Mouse (Mus musculus) heart, embryonic 12.5 days (tissue): ENCODE data around the gene Vamp9. TPM values are rescaled to one million over a fixed set of nuclear protein-coding genes. Genes with fewer than 3 reads are reported as not detected.
A peak's percentile ranks its signal among the peaks of the same experiment; 100 is the strongest.

Source experiments
- ATAC-seq: fragments of 200-750 bp; cut with Nextera tagmentation; 2 replicates; pipeline ENCODE4 v1.8.0; 2017; ENCODE audit warnings: moderate TSS enrichment, moderate library complexity; ENCODE audit not compliant: insufficient number of reproducible peaks, low FRiP score
- H3K27ac ChIP-seq: fragments of 300-500 bp; sonication (generic); 2 replicates; pipeline ENCODE4 v1.5.1; 2016; ENCODE audit warnings: mild to moderate bottlenecking, moderate library complexity; ENCODE audit not compliant: poor library complexity, severe bottlenecking
- H3K27me3 ChIP-seq: fragments of 300-500 bp; sonication (generic); replicated peaks from 2 replicates; pipeline ENCODE4 v1.6.1; 2016; ENCODE audit warnings: mild to moderate bottlenecking, moderate library complexity
- H3K36me3 ChIP-seq: fragments of 300-500 bp; sonication (generic); 2 replicates; pipeline ENCODE4 v1.6.1; 2016; ENCODE audit warnings: mild to moderate bottlenecking, moderate library complexity
- H3K4me1 ChIP-seq: fragments of 300-500 bp; sonication (generic); replicated peaks from 2 replicates; pipeline ENCODE4 v1.6.1; 2016; ENCODE audit warnings: mild to moderate bottlenecking
- H3K4me2 ChIP-seq: fragments of 300-500 bp; sonication (generic); 2 replicates; pipeline ENCODE4 v1.6.1; 2016; ENCODE audit warnings: mild to moderate bottlenecking, moderate library complexity
- H3K4me3 ChIP-seq: fragments of 300-500 bp; sonication (generic); 2 replicates; pipeline ENCODE4 v1.5.1; 2016; ENCODE audit warnings: mild to moderate bottlenecking
- H3K9ac ChIP-seq: fragments of 300-500 bp; sonication (generic); 2 replicates; pipeline ENCODE4 v1.6.1; 2016; ENCODE audit warnings: mild to moderate bottlenecking, moderate library complexity
- H3K9me3 ChIP-seq: fragments of 300-500 bp; sonication (generic); replicated peaks from 2 replicates; pipeline ENCODE4 v1.6.1; 2016; ENCODE audit warnings: mild to moderate bottlenecking, moderate library complexity
- WGBS: fragments of 180-500 bp; shearing (Covaris S2); methylation state at CpG from one replicate; pipeline ENCODE4 v1.1.7; 2016; 5-methylcytosine and 5-hydroxymethylcytosine counted together
- polyA plus RNA-seq: library from polyadenylated mRNA; unstranded; fragments of >200 nt; fragmentation: Nextera tagmentation; extraction: Ambion mirVana; gene quantifications from 2 replicates; pipeline ENCODE4 v1.2.1, GENCODE M21; 2016

The Vamp9 gene
- polyA plus RNA-seq = 0.60 TPM in 1 of 2 replicates, not detected in the other

GRCm38 (mm10) chr5:99906181-99906956 is at the start of gene Vamp9:
Gene Vamp9, plus strand, starts transcription at chr5:99906254.
- Histone ChIP-seq H3K9ac (peak within 1 kb of the TSS; percentile 74), H3K4me3 (peak within 1 kb of the TSS; percentile 62), H3K27me3 (0 out of 2 replicates have a peak, but pooled peaks cover 2% of the 10 kb centered on the region), H3K9me3 (no peaks in the 10 kb centered on the region), H3K4me2 (peak within 1 kb of the TSS; percentile 76), H3K4me1 (0 out of 2 replicates have a peak, but pooled peaks cover 3% of the 10 kb centered on the region), H3K27ac (peak within 1 kb of the TSS; percentile 98), H3K36me3 (no peaks in the 10 kb centered on the region)
- peak; percentile 97 for ATAC-seq
- 6% methylated on average over 49 of the region's 49 CpGs for WGBS

- no peaks in the 10 kb centered on the region for H3K9me3 ChIP-seq
- H3K4me1 ChIP-seq = peaks cover 8% of the 10 kb centered on the region
- H3K27ac ChIP-seq = no peak overlapping the region
- no peak for ATAC-seq
- no peak overlapping the region for H3K9ac ChIP-seq
- H3K4me2 ChIP-seq = peak overlapping the region; percentile 24
- H3K4me3 ChIP-seq = no peak overlapping the region
- no peaks in the 10 kb centered on the region for H3K36me3 ChIP-seq
- H3K27me3 ChIP-seq = no peaks in the 10 kb centered on the region
- WGBS = 36% methylated on average over 14 of the region's 14 CpGs
Measured at GRCm38 (mm10) chr5:99857106-99857637, 48.9 kb upstream of the Vamp9 start.

GRCm38 (mm10) chr5:99859637-99860433 is 46.2 kb upstream of the Vamp9 start:
- no peak overlapping the region for H3K9ac ChIP-seq
- H3K4me2 ChIP-seq = no peak overlapping the region
- ATAC-seq = no peak
- WGBS = 57% methylated on average over 13 of the region's 13 CpGs
- no peaks in the 10 kb centered on the region for H3K36me3 ChIP-seq
- no peak overlapping the region for H3K4me3 ChIP-seq
- H3K9me3 ChIP-seq = no peaks in the 10 kb centered on the region
- H3K4me1 ChIP-seq = peaks cover 8% of the 10 kb centered on the region
- H3K27me3 ChIP-seq = no peaks in the 10 kb centered on the region
- no peak overlapping the region for H3K27ac ChIP-seq

- Histone ChIP-seq H3K4me2 (no peak overlapping the region), H3K4me3 (no peak overlapping the region), H3K27ac (no peak overlapping the region), H3K9ac (no peak overlapping the region), H3K4me1 (peaks cover 6% of the 10 kb centered on the region), H3K27me3 (no peaks in the 10 kb centered on the region), H3K9me3 (no peaks in the 10 kb centered on the region), H3K36me3 (no peaks in the 10 kb centered on the region)
- no peak for ATAC-seq
- 73% methylated on average over 6 of the region's 6 CpGs for WGBS
Measured at GRCm38 (mm10) chr5:99861816-99862215, 44.2 kb upstream of the Vamp9 start.

- no peaks in the 10 kb centered on the region for H3K9me3 ChIP-seq
- ATAC-seq = no peak
- H3K27me3 ChIP-seq = no peaks in the 10 kb centered on the region
- H3K4me1 ChIP-seq = no peaks in the 10 kb centered on the region
- H3K4me3 ChIP-seq = no peak overlapping the region
- no peaks in the 10 kb centered on the region for H3K36me3 ChIP-seq
- H3K4me2 ChIP-seq = no peak overlapping the region
- no peak overlapping the region for H3K27ac ChIP-seq
- 81% methylated on average over 13 of the region's 13 CpGs for WGBS
- no peak overlapping the region for H3K9ac ChIP-seq
Measured at GRCm38 (mm10) chr5:99863656-99864380, 42.2 kb upstream of the Vamp9 start.

- Histone ChIP-seq H3K27ac (no peak overlapping the region), H3K9me3 (no peaks in the 10 kb centered on the region), H3K36me3 (no peaks in the 10 kb centered on the region), H3K4me1 (no peaks in the 10 kb centered on the region), H3K27me3 (no peaks in the 10 kb centered on the region), H3K4me3 (no peak overlapping the region), H3K4me2 (no peak overlapping the region), H3K9ac (no peak overlapping the region)
- ATAC-seq = no peak
- 79% methylated on average over 1 of the region's 1 CpGs for WGBS
Measured at GRCm38 (mm10) chr5:99865779-99866178, 40.3 kb upstream of the Vamp9 start.

- Histone ChIP-seq H3K27ac (no peak overlapping the region), H3K4me1 (no peaks in the 10 kb centered on the region), H3K4me2 (no peak overlapping the region), H3K9ac (no peak overlapping the region), H3K9me3 (no peaks in the 10 kb centered on the region), H3K36me3 (no peaks in the 10 kb centered on the region), H3K27me3 (no peaks in the 10 kb centered on the region), H3K4me3 (no peak overlapping the region)
- 90% methylated on average over 17 of the region's 17 CpGs for WGBS
- ATAC-seq = no peak
Measured at GRCm38 (mm10) chr5:99868286-99868685, 37.8 kb upstream of the Vamp9 start.

GRCm38 (mm10) chr5:99868923-99869322 is 37.1 kb upstream of the Vamp9 start:
- no peaks in the 10 kb centered on the region for H3K9me3 ChIP-seq
- no peak overlapping the region for H3K9ac ChIP-seq
- no peak overlapping the region for H3K27ac ChIP-seq
- no peak overlapping the region for H3K4me3 ChIP-seq
- no peaks in the 10 kb centered on the region for H3K36me3 ChIP-seq
- H3K4me2 ChIP-seq = no peak overlapping the region
- no peak for ATAC-seq
- H3K4me1 ChIP-seq = no peaks in the 10 kb centered on the region
- 70% methylated on average over 9 of the region's 9 CpGs for WGBS
- H3K27me3 ChIP-seq = no peaks in the 10 kb centered on the region

GRCm38 (mm10) chr5:99877565-99877964 is 28.5 kb upstream of the Vamp9 start:
- WGBS = 63% methylated on average over 9 of the region's 9 CpGs
- no peaks in the 10 kb centered on the region for H3K36me3 ChIP-seq
- H3K4me3 ChIP-seq = no peak overlapping the region
- H3K27me3 ChIP-seq = no peaks in the 10 kb centered on the region
- ATAC-seq = no peak
- peaks cover 5% of the 10 kb centered on the region; the same call in 1 of the 2 replicates for H3K4me1 ChIP-seq
- peaks cover 9% of the 10 kb centered on the region; the same call in 1 of the 2 replicates for H3K9me3 ChIP-seq
- H3K27ac ChIP-seq = no peak overlapping the region
- no peak overlapping the region; the same call in 1 of the 2 replicates for H3K4me2 ChIP-seq
- H3K9ac ChIP-seq = no peak overlapping the region

- Histone ChIP-seq H3K4me3 (no peak overlapping the region), H3K36me3 (no peaks in the 10 kb centered on the region), H3K27me3 (no peaks in the 10 kb centered on the region), H3K4me2 (no peak overlapping the region), H3K9me3 (peaks cover 8% of the 10 kb centered on the region; the same call in 1 of the 2 replicates), H3K9ac (no peak overlapping the region), H3K27ac (no peak overlapping the region), H3K4me1 (0 out of 2 replicates have a peak, but pooled peaks cover 2% of the 10 kb centered on the region)
- no peak for ATAC-seq
- 73% methylated on average over 3 of the region's 3 CpGs for WGBS
Measured at GRCm38 (mm10) chr5:99882441-99882840, 23.6 kb upstream of the Vamp9 start.
